Mouse (Mus musculus): ENCODE results near the gene St3gal4. TPM values are rescaled to one million over a fixed set of nuclear protein-coding genes. Genes with fewer than 3 reads are reported as not detected.

The St3gal4 gene
- polyA plus RNA-seq (2012; rRNA removed): 4.2 and 6.8 TPM in 2 replicates

GRCm38 (mm10) chr9:35119168-35119567 lies at the start of gene St3gal4:
St3gal4 (minus strand) TSS chr9:35119268.

Other genes starting within 250 kb of the St3gal4 start
- gene Dcps, start 56.8 kb upstream of the St3gal4 start, polyA plus RNA-seq (2012; rRNA removed): 63.6 and 74.3 TPM in 2 replicates
- gene Srpr, start 80.9 kb upstream of the St3gal4 start, polyA plus RNA-seq (2012; rRNA removed): 43.5 and 68.3 TPM in 2 replicates
- gene Tirap, start 81.0 kb upstream of the St3gal4 start, polyA plus RNA-seq (2012; rRNA removed): 7.5 and 10.1 TPM in 2 replicates
- gene Foxred1, start 91.8 kb upstream of the St3gal4 start, polyA plus RNA-seq (2012; rRNA removed): 36.3 and 51.0 TPM in 2 replicates
- 31.9 and 42.9 TPM in 2 replicates for gene Fam118b, start 148.5 kb upstream of the St3gal4 start, polyA plus RNA-seq (2012; rRNA removed)
- 20.0 and 25.6 TPM in 2 replicates for gene Rpusd4, start 148.6 kb upstream of the St3gal4 start, polyA plus RNA-seq (2012; rRNA removed)

Measured in central nervous system, embryonic 11.5 days (tissue).